Mouse (Mus musculus) embryonic fibroblast, embryonic 13.5 days (primary cell): Measurements from ENCODE around the gene Hsd17b13.

Source experiments
- CTCF ChIP-seq: IDR thresholded peaks from 2 replicates; pipeline ENCODE4 v1.5.1; 2011; ENCODE audit warnings: mild to moderate bottlenecking, control low read depth, low read length, moderate library complexity, borderline replicate concordance; ENCODE audit not compliant: insufficient read depth
- POLR2A ChIP-seq: IDR thresholded peaks from 2 replicates; pipeline ENCODE4 v1.6.1; 2011; ENCODE audit warnings: low read depth, mild to moderate bottlenecking, control low read depth, low read length, moderate library complexity

- TF ChIP-seq CTCF (no peak), POLR2A (no peak)
These were observed 64.1 kb downstream of the Hsd17b13 start for GRCm38 (mm10) chr5:103913150-103913549.
